Mouse (Mus musculus) regulatory T cell (primary cell): ENCODE measurements around the gene Apobr.

Source experiments
- in situ Hi-C: fragments of 300-600 bp; cut with MboI, MseI; formaldehyde crosslinking; loops from one replicate; pipeline ENCODE4 v1.15.1; 2025; ENCODE audit warnings: high pct_unique_total_duplicates

The Apobr gene

GRCm38 (mm10) chr7:126584506-126584977 lies at the start of gene Apobr:
Gene Apobr, plus strand, starts transcription at chr7:126584942.
- in situ Hi-C loops, result no loop called here

GRCm38 (mm10) chr7:126535766-126536165 lies 49.0 kb upstream of the Apobr start:
- in situ Hi-C loops, result no loop called here

GRCm38 (mm10) chr7:126536466-126536865 lies 48.3 kb upstream of the Apobr start:
- in situ Hi-C loops, result no loop called here

GRCm38 (mm10) chr7:126537820-126538585 lies 46.7 kb upstream of the Apobr start:
- in situ Hi-C loops, result no loop called here

GRCm38 (mm10) chr7:126541661-126542060 lies 43.1 kb upstream of the Apobr start:
- in situ Hi-C loops, result no loop called here

- in situ Hi-C loops, result loop anchor here (5.0 kb wide), 1 partner anchor 772 kb away; no protein-coding TSS in a partner anchor
These were observed 39.1 kb upstream of the Apobr start for GRCm38 (mm10) chr7:126545631-126546030.

- in situ Hi-C loops, result no loop called here
These were observed 29.9 kb upstream of the Apobr start for GRCm38 (mm10) chr7:126554796-126555195.

GRCm38 (mm10) chr7:126556635-126557034 lies 28.1 kb upstream of the Apobr start:
- in situ Hi-C loops, result no loop called here

GRCm38 (mm10) chr7:126565693-126566092 lies 19.0 kb upstream of the Apobr start:
- in situ Hi-C loops, result loop anchor here (5.0 kb wide), 1 partner anchor 72 kb away; no protein-coding TSS in a partner anchor

GRCm38 (mm10) chr7:126566094-126566765 lies 18.5 kb upstream of the Apobr start, which contains the start of gene Eif3c:
Gene Eif3c, minus strand, starts transcription at chr7:126566411.
- in situ Hi-C loops, result loop anchor here (5.0 kb wide), 1 partner anchor 71 kb away; no protein-coding TSS in a partner anchor

- in situ Hi-C loops, result no loop called here
These were observed 7.8 kb upstream of the Apobr start for GRCm38 (mm10) chr7:126576946-126577345.

GRCm38 (mm10) chr7:126579172-126579571 lies 5.6 kb upstream of the Apobr start:
- in situ Hi-C loops, result no loop called here

- in situ Hi-C loops, result no loop called here
These were observed 3.1 kb upstream of the Apobr start for GRCm38 (mm10) chr7:126581661-126582060.

- in situ Hi-C loops, result no loop called here
These were observed 2.0 kb upstream of the Apobr start for GRCm38 (mm10) chr7:126582759-126583158.

- in situ Hi-C loops, result no loop called here
These were observed 1.5 kb upstream of the Apobr start for GRCm38 (mm10) chr7:126583251-126583709.

- in situ Hi-C loops, result no loop called here
These were observed 981 bp upstream of the Apobr start for GRCm38 (mm10) chr7:126583761-126584160.

GRCm38 (mm10) chr7:126585717-126586116 lies 975 bp downstream of the Apobr start, which contains the start of gene Cln3:
Gene Cln3, minus strand, starts transcription at chr7:126585817.
- in situ Hi-C loops, result loop anchor here (5.0 kb wide), 1 partner anchor 42 kb away; no protein-coding TSS in a partner anchor

GRCm38 (mm10) chr7:126586839-126587238 lies 2.1 kb downstream of the Apobr start:
- in situ Hi-C loops, result loop anchor here (5.0 kb wide), 1 partner anchor 40 kb away; no protein-coding TSS in a partner anchor

GRCm38 (mm10) chr7:126587779-126588178 lies 3.0 kb downstream of the Apobr start:
- in situ Hi-C loops, result loop anchor here (5.0 kb wide), 1 partner anchor 40 kb away; no protein-coding TSS in a partner anchor

GRCm38 (mm10) chr7:126594862-126595561 lies 10.3 kb downstream of the Apobr start, which contains the start of gene Il27:
Gene Il27, minus strand, starts transcription at chr7:126594941.
- in situ Hi-C loops, result no loop called here

- in situ Hi-C loops, result no loop called here
These were observed 11.1 kb downstream of the Apobr start for GRCm38 (mm10) chr7:126595890-126596289.
